Comparison of ENCODE assay signal across 18 mouse cellular contexts in genomic region chr4:95012256-95012655, GRCm38 (mm10).
"Had no signal": no experiment of that assay in that cellular context is flagged by ENCODE, and none has a peak within 500 bp of the region (broad histone marks: within the 10 kb centered on the region; RNA-seq: fewer than 3 reads in every experiment).

No protein-coding gene starts in this region.

- H3K27me3 ChIP-seq: neural tube, embryonic 13.5 days; neural tube, embryonic 15.5 days had no signal

- H3K4me1 ChIP-seq: midbrain, embryonic 10.5 days; midbrain, embryonic 12.5 days; neural tube, embryonic 13.5 days; neural tube, embryonic 15.5 days had no signal

- H3K27ac ChIP-seq: midbrain, embryonic 10.5 days; midbrain, embryonic 12.5 days; neural tube, embryonic 13.5 days; neural tube, embryonic 15.5 days had no signal

- H3K9me3 ChIP-seq: midbrain, embryonic 10.5 days; midbrain, embryonic 12.5 days; neural tube, embryonic 13.5 days; neural tube, embryonic 15.5 days had no signal

- H3K4me2 ChIP-seq: lung, embryonic 14.5 days; midbrain, embryonic 12.5 days; neural tube, embryonic 13.5 days; neural tube, embryonic 15.5 days had no signal

- DNase-seq: lung, embryonic 14.5 days; lung, postnatal 10 days; lung, postnatal 4 days; midbrain, embryonic 14.5 days; retina, postnatal 1 day; right cerebral cortex, adult 18-20 months; right cerebral cortex, postnatal 25 days; right cerebral cortex, postnatal 4 days; spleen, adult 18-20 months; thymus, adult 18-20 months; thymus, postnatal 14 days; thymus, postnatal 36 days had no signal

- ATAC-seq: midbrain, embryonic 16.5 days had no signal

- H3K36me3 ChIP-seq: midbrain, embryonic 10.5 days; midbrain, embryonic 12.5 days; neural tube, embryonic 13.5 days; neural tube, embryonic 15.5 days had no signal

- H3K9ac ChIP-seq: lung, embryonic 14.5 days; midbrain, embryonic 12.5 days; neural tube, embryonic 13.5 days; neural tube, embryonic 15.5 days had no signal

- H3K4me3 ChIP-seq: midbrain, embryonic 10.5 days; midbrain, embryonic 12.5 days; myocyte; neural tube, embryonic 13.5 days; neural tube, embryonic 15.5 days had no signal
